Mouse (Mus musculus) liver, embryonic 14.5 days (tissue): ENCODE results near the gene Lzts3.

Experiments used
- CTCF ChIP-seq: IDR thresholded peaks from 2 replicates; pipeline ENCODE4 v1.5.1; 2016; ENCODE audit warnings: antibody characterized with exemption, low read depth, control low read depth
- EP300 ChIP-seq: IDR thresholded peaks from 2 replicates; pipeline ENCODE4 v1.6.1; 2016; ENCODE audit warnings: antibody characterized with exemption, low read depth

DNA sequence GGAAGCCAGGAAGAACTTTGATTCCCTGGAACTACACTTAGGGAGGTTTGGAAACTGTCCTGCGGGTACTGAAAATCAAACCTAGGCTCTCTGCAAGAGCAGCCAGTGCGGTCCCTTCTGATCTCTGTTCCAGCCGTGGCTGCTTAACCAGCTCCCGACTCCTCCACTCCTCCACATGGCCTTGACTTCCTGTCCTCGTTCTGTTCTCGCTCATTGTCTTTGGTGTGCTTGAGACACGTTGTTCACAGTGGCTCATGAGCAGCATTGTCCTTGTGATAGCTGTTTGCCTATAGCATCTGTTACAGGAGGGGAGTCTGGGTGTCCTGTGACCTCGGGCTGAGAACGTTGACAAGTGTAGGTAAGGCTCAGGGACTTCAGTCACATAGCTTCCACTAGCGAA, 34.6 kb upstream of the Lzts3 start:
- TF ChIP-seq CTCF (no peak), EP300 (no peak)
